Mouse (Mus musculus) heart, postnatal 10 days (tissue): Measurements from ENCODE around the gene Dpp7. TPM values are rescaled to one million over a fixed set of nuclear protein-coding genes. Genes with fewer than 3 reads are reported as not detected.

ENCODE experiments used
- DNase-seq, 2 experiments: peaks; one replicate each; pipeline ENCODE4 v3.0.0; 2021
- intact Hi-C: fragments of 180-260 bp; cut with DNase I; formaldehyde crosslinking; loops from one replicate; pipeline ENCODE4 v1.15.1; 2025
- total RNA-seq, 2 experiments: library from RNA; stranded (reverse); gene quantifications; 2 replicates each; pipeline ENCODE4 v1.2.3; 2021

Dpp7 gene
- 1 to 10 TPM; 3.6 to 3.8 TPM for total RNA-seq

- intact Hi-C loops: no loop called here
- DNase-seq: peak; percentile 70 to 77
Measured at GRCm38 (mm10) chr2:25356208-25357079, at the start of gene Dpp7. Gene Dpp7, minus strand, starts transcription at chr2:25356359.

- DNase-seq: no peak
- intact Hi-C loops: loop anchor here (5.0 kb wide), 1 partner anchor 37 kb away; the partner anchor contains the start of gene Uap1l1
Measured at GRCm38 (mm10) chr2:25403994-25404393, 47.8 kb upstream of the Dpp7 start.

- intact Hi-C loops: loop anchor here (5.0 kb wide), 1 partner anchor 36 kb away; the partner anchor contains the start of gene Uap1l1
- peak; percentile 73 to 76 for DNase-seq
Measured at GRCm38 (mm10) chr2:25402972-25403601, 46.9 kb upstream of the Dpp7 start.

GRCm38 (mm10) chr2:25402377-25402971 lies 46.3 kb upstream of the Dpp7 start:
- intact Hi-C loops: loop anchor here (5.0 kb wide), 1 partner anchor 35 kb away; the partner anchor contains the start of gene Uap1l1
- DNase-seq: peak; percentile 75 to 89

GRCm38 (mm10) chr2:25400764-25401163 lies 44.6 kb upstream of the Dpp7 start:
- DNase-seq: peak; percentile 63 to 78
- intact Hi-C loops: loop anchor here (2.0 to 5.0 kb wide), 2 partner anchors 24 to 33 kb away; partner anchors contain the start of gene Uap1l1

- peak; percentile 71 to 74 for DNase-seq
- intact Hi-C loops: loop anchor here (2.0 to 5.0 kb wide), 2 partner anchors 23 to 33 kb away; partner anchors contain the start of gene Uap1l1
Measured at GRCm38 (mm10) chr2:25400291-25400690, 44.1 kb upstream of the Dpp7 start.

GRCm38 (mm10) chr2:25399051-25399450 lies 42.9 kb upstream of the Dpp7 start, which contains the start of gene Npdc1:
Gene Npdc1, plus strand, starts transcription at chr2:25399351.
- no peak for DNase-seq
- intact Hi-C loops: no loop called here

GRCm38 (mm10) chr2:25398065-25398464 lies 41.9 kb upstream of the Dpp7 start:
- intact Hi-C loops: no loop called here
- DNase-seq: no peak

- DNase-seq: no peak
- intact Hi-C loops: no loop called here
Measured at GRCm38 (mm10) chr2:25397010-25397409, 40.9 kb upstream of the Dpp7 start.

- peak; percentile 47 to 48 for DNase-seq
- intact Hi-C loops: no loop called here
Measured at GRCm38 (mm10) chr2:25396597-25396983, 40.4 kb upstream of the Dpp7 start.

- intact Hi-C loops: no loop called here
- peak; percentile 48 to 64 for DNase-seq
Measured at GRCm38 (mm10) chr2:25395721-25396596, 39.8 kb upstream of the Dpp7 start, which contains the start of gene Entpd2. Gene Entpd2, plus strand, starts transcription at chr2:25395874.

GRCm38 (mm10) chr2:25394281-25395221 lies 38.4 kb upstream of the Dpp7 start:
- intact Hi-C loops: no loop called here
- DNase-seq: peak; percentile 64 to 72

GRCm38 (mm10) chr2:25391266-25391665 lies 35.1 kb upstream of the Dpp7 start:
- peak; percentile 34 to 37 for DNase-seq
- intact Hi-C loops: no loop called here

GRCm38 (mm10) chr2:25384492-25384891 lies 28.3 kb upstream of the Dpp7 start:
- intact Hi-C loops: no loop called here
- no peak for DNase-seq

GRCm38 (mm10) chr2:25376589-25376988 lies 20.4 kb upstream of the Dpp7 start:
- intact Hi-C loops: loop anchor here (2.0 to 5.0 kb wide), 3 partner anchors 24 to 50 kb away; no protein-coding TSS in a partner anchor
- peak; percentile 62 to 77 for DNase-seq

GRCm38 (mm10) chr2:25373431-25373830 lies 17.3 kb upstream of the Dpp7 start:
- no peak for DNase-seq

GRCm38 (mm10) chr2:25372644-25373391 lies 16.7 kb upstream of the Dpp7 start:
- intact Hi-C loops: no loop called here
- no peak for DNase-seq

More at GRCm38 (mm10) chr2:25373431-25373830, 17.3 kb upstream of the Dpp7 start:
- intact Hi-C loops: no loop called here
